In genomic region chr1:192090689-192091567, GRCm38 (mm10) we compare ENCODE assay signal across 9 mouse cellular contexts. TPM values are rescaled to one million over a fixed set of nuclear protein-coding genes. Genes with fewer than 3 reads are reported as not detected.
DNase-seq lines count a peak whose midpoint lies in the region; ATAC-seq and TF ChIP-seq lines count a peak whose summit lies in the region.
"Had no signal": no experiment of that assay in that cellular context is flagged by ENCODE, and none has a peak within 500 bp of the region (broad histone marks: within the 10 kb centered on the region; RNA-seq: fewer than 3 reads in every experiment).

No protein-coding gene starts in this region.

- no peak for ATAC-seq in neural tube, embryonic 12.5 days (ENCODE audit: low FRiP score, low read depth)
- no peak for ATAC-seq in intestine, embryonic 16.5 days
- no peak for ATAC-seq in stomach, embryonic 16.5 days (ENCODE audit: insufficient read depth, low FRiP score)

- no peaks in the 10 kb centered on the region for H3K27me3 ChIP-seq in heart, adult 2 months (ENCODE audit: control insufficient read depth, insufficient read depth, low read length)
- H3K27me3 ChIP-seq in neural tube, embryonic 12.5 days (replicated peaks) = peaks cover 18% of the 10 kb centered on the region
- H3K27me3 ChIP-seq in intestine, embryonic 16.5 days (replicated peaks; ENCODE audit: control insufficient read depth, insufficient read depth, low read length) = no peaks in the 10 kb centered on the region
- H3K27me3 ChIP-seq in stomach, embryonic 16.5 days (ENCODE audit: control insufficient read depth, insufficient read depth, low read length) = no peaks in the 10 kb centered on the region

- intact Hi-C loops in heart, adult 2 months (cut with DNase I) = loop anchor here (2.0 kb wide), 1 partner anchor 20 kb away; no protein-coding TSS in a partner anchor

- no peak for TF ChIP-seq CTCF in heart, adult 2 months (IDR thresholded peaks at IDR 0.05)

- H3K79me2 ChIP-seq in heart, adult 2 months (replicated peaks; ENCODE audit: control insufficient read depth, insufficient read depth, low read length) = no peaks in the 10 kb centered on the region

- TF ChIP-seq EP300 in heart, adult 2 months (IDR thresholded peaks at IDR 0.05; ENCODE audit: insufficient read depth, low read depth, low read length) = no peak

- peak overlapping the region; percentile 85 for H3K27ac ChIP-seq in heart, adult 2 months
- no peak overlapping the region for H3K27ac ChIP-seq in neural tube, embryonic 12.5 days
- no peak overlapping the region; the same call in 1 of the 2 replicates for H3K27ac ChIP-seq in intestine, embryonic 16.5 days (ENCODE audit: low read length)
- H3K27ac ChIP-seq in stomach, embryonic 16.5 days (ENCODE audit: low read length) = 0 out of 2 replicates have a peak overlapping the region, but pooled peaks have one; percentile 4

- DNase-seq in heart, adult 2 months = no peak
- DNase-seq in heart, adult 8-10 months (ENCODE audit: low spot score) = no peak
- DNase-seq in neural tube, embryonic 10.5 days (ENCODE audit: extremely low spot score, low spot score) = no peak
- no peak for DNase-seq in ovary, postnatal 36 days (ENCODE audit: low spot score)
- no peak for DNase-seq in kidney, postnatal 36 days
- DNase-seq: cerebellum, adult 9-11 months had no signal

- peak overlapping the region; percentile 73 for H3K4me3 ChIP-seq in heart, adult 2 months
- H3K4me3 ChIP-seq in neural tube, embryonic 12.5 days = no peak overlapping the region
- peak overlapping the region; percentile 76 for H3K4me3 ChIP-seq in intestine, embryonic 16.5 days (ENCODE audit: low read length)
- H3K4me3 ChIP-seq in stomach, embryonic 16.5 days (replicated peaks; ENCODE audit: low read length) = peak overlapping the region; percentile 75

- no peaks in the 10 kb centered on the region for H3K9me3 ChIP-seq in neural tube, embryonic 12.5 days
- H3K9me3 ChIP-seq in intestine, embryonic 16.5 days (ENCODE audit: control insufficient read depth, low read length) = no peaks in the 10 kb centered on the region
- no peaks in the 10 kb centered on the region for H3K9me3 ChIP-seq in stomach, embryonic 16.5 days (replicated peaks; ENCODE audit: control insufficient read depth, low read length)

- H3K9ac ChIP-seq in heart, adult 2 months (ENCODE audit: low read depth, low read length) = peak overlapping the region; percentile 8; the same call in 1 of the 2 replicates
- no peak overlapping the region for H3K9ac ChIP-seq in neural tube, embryonic 12.5 days
- peak overlapping the region; percentile 85 for H3K9ac ChIP-seq in intestine, embryonic 16.5 days (ENCODE audit: low read depth, low read length)
- peak overlapping the region; percentile 88 for H3K9ac ChIP-seq in stomach, embryonic 16.5 days (ENCODE audit: low read length)

- no peaks in the 10 kb centered on the region for H3K36me3 ChIP-seq in heart, adult 2 months (ENCODE audit: control insufficient read depth, insufficient read depth, low read length)
- H3K36me3 ChIP-seq in neural tube, embryonic 12.5 days = no peaks in the 10 kb centered on the region
- no peaks in the 10 kb centered on the region for H3K36me3 ChIP-seq in intestine, embryonic 16.5 days (ENCODE audit: control insufficient read depth, insufficient read depth, low read length)
- H3K36me3 ChIP-seq in stomach, embryonic 16.5 days (ENCODE audit: control insufficient read depth, insufficient read depth, low read length) = no peaks in the 10 kb centered on the region

- peak overlapping the region; percentile 93 for H3K4me2 ChIP-seq in neural tube, embryonic 12.5 days (replicated peaks)
- H3K4me2 ChIP-seq in intestine, embryonic 16.5 days (ENCODE audit: low read depth, low read length) = peak overlapping the region; percentile 92
- H3K4me2 ChIP-seq in stomach, embryonic 16.5 days (ENCODE audit: low read depth, low read length) = peak overlapping the region; percentile 61

- H3K4me1 ChIP-seq in heart, adult 2 months (ENCODE audit: control insufficient read depth, insufficient read depth, low read length) = peaks cover 25% of the 10 kb centered on the region
- H3K4me1 ChIP-seq in neural tube, embryonic 12.5 days = no peaks in the 10 kb centered on the region; the same call in 1 of the 2 replicates
- peaks cover 20% of the 10 kb centered on the region for H3K4me1 ChIP-seq in intestine, embryonic 16.5 days (ENCODE audit: control insufficient read depth, insufficient read depth, low read length)
- peaks cover 19% of the 10 kb centered on the region for H3K4me1 ChIP-seq in stomach, embryonic 16.5 days (ENCODE audit: control insufficient read depth, insufficient read depth, low read length)

- no peak for TF ChIP-seq POLR2A in heart, adult 2 months (IDR thresholded peaks at IDR 0.05; ENCODE audit: insufficient read depth, low read depth, low read length)

- 52% methylated on average over 11 of the region's 11 CpGs for WGBS in heart, adult 2 months
- 78% methylated on average over 11 of the region's 11 CpGs for WGBS in neural tube, embryonic 12.5 days
- WGBS in intestine, embryonic 16.5 days = 69% methylated on average over 11 of the region's 11 CpGs
- 63% methylated on average over 11 of the region's 11 CpGs for WGBS in stomach, embryonic 16.5 days

RNA-seq across cellular contexts. Expression of gene Traf5, which starts 1.4 kb away (rescaled TPM):
- 1 to 10 TPM; 3.9 to 4.3 TPM for total RNA-seq in heart, adult 2 months (2021)
- 4.4 and 5.1 TPM in 2 replicates for polyA plus RNA-seq in heart, adult 2 months (2012; rRNA removed)
- total RNA-seq in heart, adult 8-10 months (2022) = 1 to 10 TPM; 3.2 to 4.9 (median 4.3) TPM
- 5.0 and 5.2 TPM in 2 replicates for polyA plus RNA-seq in neural tube, embryonic 12.5 days (2016; fragmentation: Nextera tagmentation; extraction: Ambion mirVana)
- 17.5 and 20.7 TPM in 2 replicates for polyA plus RNA-seq in intestine, embryonic 16.5 days (2015; fragmentation: Nextera tagmentation; extraction: Ambion mirVana)
- polyA plus RNA-seq in stomach, embryonic 16.5 days (2015; fragmentation: Nextera tagmentation; extraction: Ambion mirVana) = 31.5 and 35.6 TPM in 2 replicates

RNA-seq across cellular contexts. Expression of gene Rcor3, which starts 46.9 kb away (rescaled TPM):
- total RNA-seq in heart, adult 2 months (2021) = 10 to 100 TPM; 26.3 to 35.0 TPM
- 38.3 and 39.7 TPM in 2 replicates for polyA plus RNA-seq in heart, adult 2 months (2012; rRNA removed)
- 10 to 100 TPM; 29.7 to 41.6 (median 37.0) TPM for total RNA-seq in heart, adult 8-10 months (2022)
- 25.2 and 28.8 TPM in 2 replicates for polyA plus RNA-seq in neural tube, embryonic 12.5 days (2016; fragmentation: Nextera tagmentation; extraction: Ambion mirVana)
- polyA plus RNA-seq in intestine, embryonic 16.5 days (2015; fragmentation: Nextera tagmentation; extraction: Ambion mirVana) = 22.3 and 24.8 TPM in 2 replicates
- polyA plus RNA-seq in stomach, embryonic 16.5 days (2015; fragmentation: Nextera tagmentation; extraction: Ambion mirVana) = 23.4 and 26.4 TPM in 2 replicates

Comparison
In these comparisons a context has a peak if more than half of its experiments do, and no peak if none do; other contexts are left out.
1. H3K27ac ChIP-seq: peak in heart, adult 2 months (single experiment) and stomach, embryonic 16.5 days (single experiment); none in neural tube, embryonic 12.5 days (single experiment) and intestine, embryonic 16.5 days (single experiment).
2. Peak in every context shown above with its lines, with median percentiles within 50 percentile points of each other: H3K4me2 ChIP-seq.